Mouse (Mus musculus): ENCODE results near the gene Fastk.
A peak's percentile ranks its signal among the peaks of the same experiment; 100 is the strongest.

The Fastk gene

DNA sequence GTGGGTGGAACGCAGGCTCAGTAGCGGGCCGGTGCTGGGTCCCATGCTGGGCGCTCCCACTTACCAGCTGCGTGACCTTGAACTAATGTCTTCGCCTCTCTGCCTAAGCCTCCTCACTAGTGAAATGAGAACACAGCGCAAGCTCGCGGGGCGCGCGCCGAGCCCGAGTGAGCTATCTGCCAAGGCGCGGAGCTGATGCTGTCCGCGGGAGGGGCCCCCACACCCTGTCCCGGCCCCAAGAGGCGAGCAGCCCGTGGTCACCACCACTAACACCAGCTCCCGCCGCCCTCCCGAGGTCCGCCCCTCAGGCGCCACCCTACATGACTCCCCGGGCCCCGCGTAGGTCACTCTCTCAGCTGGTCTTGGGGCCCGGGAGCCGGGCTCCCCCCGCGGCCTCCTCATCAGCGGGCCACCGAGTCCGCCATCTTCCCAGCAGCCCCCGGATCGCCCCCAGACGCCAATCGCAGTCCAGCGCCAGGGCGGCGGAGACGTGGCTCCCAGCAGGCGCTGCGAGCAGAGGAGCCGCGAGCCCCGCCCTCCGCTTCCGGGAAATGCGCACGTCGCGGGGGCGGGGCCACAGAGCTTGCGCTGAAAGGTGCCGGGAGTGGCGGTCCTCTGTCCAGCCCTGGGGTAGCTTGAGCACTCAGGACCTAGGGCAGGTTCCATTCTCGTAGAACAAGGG lies at the start of gene Fastk:
Gene Fastk (minus strand): TSS at position 542 of the 682 bp plus-strand sequence.
- peak; percentile 93 for DNase-seq (ENCODE audit: extremely low spot score, low spot score)

DNA sequence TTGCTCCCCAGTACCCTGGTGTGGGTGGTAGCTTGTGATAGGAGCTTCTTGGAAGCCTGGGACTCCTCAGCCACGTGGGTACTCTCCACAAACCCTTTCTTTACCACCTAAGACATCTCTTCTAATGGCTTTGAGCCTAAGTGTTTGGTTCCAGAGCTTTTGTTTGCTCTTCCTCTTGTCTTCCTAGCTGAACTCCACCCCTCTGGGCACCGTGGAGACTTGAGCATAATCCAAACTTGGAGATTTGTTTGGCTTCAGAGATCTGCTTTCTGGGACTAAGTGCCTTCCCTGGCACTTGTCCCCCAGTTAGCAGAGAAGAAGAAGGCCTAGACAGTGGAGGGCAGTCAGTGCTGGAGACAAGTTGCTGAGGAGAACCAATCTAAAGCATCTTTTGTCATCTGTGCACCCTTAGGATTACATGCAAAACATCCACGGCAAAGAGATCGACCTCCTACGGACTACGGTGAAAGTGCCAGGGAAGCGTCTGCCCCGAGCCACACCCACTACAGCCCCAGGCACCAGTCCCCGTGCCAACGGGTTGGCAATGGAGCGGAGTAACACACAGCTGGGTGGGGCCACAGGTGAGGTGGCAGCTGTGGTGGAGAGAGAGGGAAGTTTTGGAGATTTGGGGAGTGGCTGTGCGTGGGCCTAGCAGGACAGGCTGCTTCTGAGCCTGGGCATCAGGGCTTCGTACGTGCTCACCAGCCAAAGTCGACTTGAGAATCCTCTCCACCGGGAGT lies 47.6 kb upstream of the Fastk start:
- no peak for DNase-seq (ENCODE audit: extremely low spot score, low spot score)

DNA sequence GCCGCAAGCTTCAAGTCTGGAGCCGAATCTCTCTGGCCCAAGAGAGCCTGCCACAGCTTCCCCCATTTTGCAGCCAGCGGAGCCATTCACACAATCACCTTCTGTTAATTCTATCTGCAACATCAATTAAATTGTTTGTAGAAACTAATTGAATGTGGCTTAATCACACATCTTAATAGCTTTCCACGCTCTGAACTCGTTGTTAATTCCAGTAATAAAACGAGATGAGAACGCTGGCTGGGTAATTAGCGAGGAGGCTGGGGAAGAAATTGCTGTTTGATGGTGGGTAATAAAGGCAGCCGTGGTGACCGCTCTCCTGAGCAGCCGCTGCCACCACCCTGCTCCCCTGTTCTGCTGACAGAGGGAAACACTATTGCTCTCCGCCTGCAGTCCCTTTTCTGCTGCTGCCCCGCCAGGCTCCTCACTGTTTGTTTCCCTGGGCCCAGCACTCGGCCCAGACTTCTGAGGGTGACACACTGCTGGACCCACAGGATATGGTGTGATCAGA lies 45.4 kb upstream of the Fastk start:
- DNase-seq (ENCODE audit: extremely low spot score, low spot score) = no peak

GRCm38 (mm10) chr5:24486738-24487137 lies 41.7 kb upstream of the Fastk start:
- DNase-seq (ENCODE audit: extremely low spot score, low spot score) = no peak

DNA sequence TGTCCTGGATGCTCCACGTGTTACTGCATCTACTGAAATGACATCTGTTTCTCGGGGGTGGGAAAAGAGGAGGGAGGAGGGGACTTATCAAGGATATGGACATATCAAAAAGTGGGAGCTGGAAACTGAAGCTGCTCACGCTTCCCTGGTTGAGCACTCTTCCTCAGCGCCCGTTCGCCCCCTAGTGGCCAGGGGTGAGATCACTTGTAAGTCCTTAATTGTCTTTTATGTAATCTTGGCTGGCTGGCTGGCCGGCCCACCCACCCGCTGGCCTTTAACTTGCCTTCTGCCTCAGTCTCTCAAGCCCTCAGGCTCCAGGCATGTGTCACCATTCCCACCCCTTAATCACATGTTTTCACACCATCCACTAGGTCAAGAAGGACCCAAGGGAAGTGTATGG lies 41.0 kb upstream of the Fastk start:
- DNase-seq (ENCODE audit: extremely low spot score, low spot score) = peak; percentile 89

- no peak for DNase-seq (ENCODE audit: extremely low spot score, low spot score)
Observed at GRCm38 (mm10) chr5:24484963-24485362, 39.9 kb upstream of the Fastk start.

- DNase-seq (ENCODE audit: extremely low spot score, low spot score) = peak; percentile 69
Observed at GRCm38 (mm10) chr5:24483326-24483725, 38.2 kb upstream of the Fastk start.

- no peak for DNase-seq (ENCODE audit: extremely low spot score, low spot score)
Observed at GRCm38 (mm10) chr5:24482247-24483079, 37.4 kb upstream of the Fastk start.

DNA sequence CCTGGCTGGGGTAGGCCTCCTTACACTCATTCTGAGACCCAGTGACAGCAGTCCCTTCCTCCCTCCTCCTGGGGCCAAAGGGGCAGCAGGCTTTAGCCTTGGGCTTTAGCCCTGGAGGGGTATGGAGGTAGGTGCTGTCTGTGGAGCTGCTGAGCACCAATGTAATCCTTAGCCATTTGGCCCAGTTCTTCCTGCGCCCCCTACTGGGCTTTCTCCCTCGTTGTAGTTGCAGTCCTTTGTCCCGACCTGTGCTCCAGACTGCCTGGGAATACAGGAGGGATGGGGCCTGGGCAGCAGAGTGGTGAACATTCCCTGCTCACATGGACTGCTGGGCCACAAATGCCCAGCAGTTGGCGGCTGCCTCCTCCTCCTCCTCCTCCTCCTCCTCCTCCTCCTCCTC lies 36.6 kb upstream of the Fastk start:
- peak; percentile 80 for DNase-seq (ENCODE audit: extremely low spot score, low spot score)

DNA sequence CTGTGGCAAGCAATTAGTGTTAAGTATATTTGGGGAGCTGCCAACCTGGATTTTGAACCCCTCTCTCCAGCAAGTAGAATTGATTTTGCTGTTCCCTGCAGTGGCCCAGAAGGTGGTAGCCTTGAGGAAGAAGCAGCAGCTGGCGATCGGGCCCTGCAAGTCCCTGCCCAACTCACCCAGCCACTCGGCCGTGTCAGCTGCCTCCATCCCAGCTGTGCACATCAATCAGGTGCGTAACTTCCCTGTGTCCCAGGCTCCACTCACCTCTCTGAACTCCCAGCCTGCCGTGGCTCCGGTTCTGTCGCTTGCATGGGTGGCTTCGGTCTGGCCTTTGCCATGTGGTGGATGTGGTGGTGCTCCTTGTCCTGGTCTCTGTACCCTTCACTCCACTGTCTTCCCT lies 32.8 kb upstream of the Fastk start:
- DNase-seq (ENCODE audit: extremely low spot score, low spot score) = no peak

DNA sequence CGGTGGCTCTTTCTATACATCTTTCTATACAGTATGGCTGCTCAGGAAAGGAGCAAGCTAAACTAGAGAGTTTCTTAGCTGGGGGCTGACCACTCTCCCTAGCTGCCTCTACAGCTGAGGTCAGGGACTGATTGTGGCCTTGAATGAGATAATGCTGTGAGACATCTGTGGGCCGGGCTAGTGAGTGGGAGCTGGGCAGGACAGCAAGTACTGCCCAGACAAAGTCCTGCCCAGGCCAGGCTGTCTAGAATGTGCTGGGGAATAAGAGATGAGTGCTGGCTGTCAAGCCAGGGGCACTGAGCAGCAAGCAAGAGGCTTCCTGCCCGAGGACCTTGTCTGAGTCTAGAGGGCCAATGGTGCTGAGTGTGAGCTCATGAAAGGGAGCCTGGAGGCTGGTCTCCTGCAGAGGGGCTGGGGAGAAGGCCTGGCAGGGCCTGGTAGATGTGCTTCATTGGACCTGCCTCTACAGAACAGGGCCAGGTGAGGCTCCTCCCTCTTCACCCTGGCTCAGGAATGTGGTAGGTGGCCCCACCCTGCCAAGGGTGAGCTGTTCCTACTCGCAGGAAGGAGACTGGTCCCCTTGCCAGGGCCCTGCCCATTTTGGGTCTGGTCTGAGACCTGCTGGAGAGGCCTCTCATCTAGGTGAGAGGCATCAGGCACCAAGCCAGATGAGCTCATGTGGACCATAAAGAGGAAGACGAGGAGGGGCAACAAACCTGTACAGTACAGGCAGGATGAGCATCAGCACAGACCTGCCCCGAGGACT lies 30.6 kb upstream of the Fastk start:
- no peak for DNase-seq (ENCODE audit: extremely low spot score, low spot score)

DNA sequence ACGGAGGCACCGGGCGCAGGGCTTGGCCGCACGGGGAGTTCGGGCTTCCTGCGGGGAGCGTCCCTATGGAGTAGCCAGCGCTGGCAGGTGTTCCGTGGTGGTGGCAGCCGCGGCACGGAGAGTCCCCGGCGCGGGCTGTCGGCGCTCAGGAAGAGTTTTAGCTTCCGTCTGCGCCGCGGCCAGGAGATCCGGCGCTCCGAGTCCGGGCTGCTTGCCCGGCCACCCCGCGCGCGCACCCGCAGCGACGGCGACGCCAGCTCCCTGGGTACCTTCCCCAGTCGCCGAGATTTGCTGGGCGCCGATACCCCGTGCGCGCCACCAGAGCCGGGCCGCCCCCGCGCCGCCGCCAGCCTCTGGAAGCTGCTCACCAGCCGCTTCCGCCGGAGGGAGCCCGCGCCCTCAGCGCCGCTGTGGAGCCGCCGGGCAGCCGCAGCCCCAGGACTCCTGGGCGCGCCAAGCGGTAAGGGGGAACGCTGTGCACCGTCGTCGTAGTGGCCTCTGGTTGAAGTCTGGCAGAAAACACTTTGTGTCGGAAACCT lies 29.7 kb upstream of the Fastk start:
- peak; percentile 58 for DNase-seq (ENCODE audit: extremely low spot score, low spot score)

DNA sequence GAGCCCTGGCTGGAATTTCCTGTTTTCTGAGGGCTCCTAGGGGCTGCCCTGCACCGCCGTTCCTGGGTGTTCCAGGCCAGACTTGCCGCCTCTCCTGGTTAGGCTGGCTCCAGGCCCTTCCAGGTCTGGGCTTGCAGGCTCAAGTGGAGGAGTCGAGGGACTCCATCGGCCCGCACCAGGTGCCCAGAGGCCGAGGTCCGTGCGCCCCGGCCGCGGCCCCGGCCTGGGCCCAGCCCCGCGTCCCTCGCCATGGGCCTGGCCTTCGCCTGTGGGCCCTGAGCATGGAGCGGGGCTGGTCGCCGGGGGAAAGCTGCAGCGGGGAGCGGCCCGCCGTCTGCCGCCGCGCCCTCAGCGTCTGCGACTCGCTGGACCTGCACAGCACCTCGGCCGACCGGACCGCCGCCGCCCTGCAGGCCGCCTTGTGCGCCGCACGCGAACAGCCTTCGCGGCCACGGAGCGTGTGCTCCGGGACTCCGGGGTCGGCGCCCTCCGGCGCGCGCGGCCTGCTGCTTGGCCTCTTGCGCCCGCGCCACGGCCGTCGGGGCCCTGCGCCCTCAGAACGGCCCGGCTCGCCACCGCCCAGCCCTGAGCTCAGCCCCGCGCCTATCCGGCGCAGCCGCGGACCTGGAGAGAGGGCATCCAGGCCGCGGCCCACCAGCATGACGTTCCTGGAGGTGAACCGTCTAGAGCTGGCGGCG lies 29.1 kb upstream of the Fastk start:
- DNase-seq (ENCODE audit: extremely low spot score, low spot score) = peak; percentile 54

- no peak for DNase-seq (ENCODE audit: extremely low spot score, low spot score)
Observed at GRCm38 (mm10) chr5:24472884-24473619, 28.0 kb upstream of the Fastk start.

DNA sequence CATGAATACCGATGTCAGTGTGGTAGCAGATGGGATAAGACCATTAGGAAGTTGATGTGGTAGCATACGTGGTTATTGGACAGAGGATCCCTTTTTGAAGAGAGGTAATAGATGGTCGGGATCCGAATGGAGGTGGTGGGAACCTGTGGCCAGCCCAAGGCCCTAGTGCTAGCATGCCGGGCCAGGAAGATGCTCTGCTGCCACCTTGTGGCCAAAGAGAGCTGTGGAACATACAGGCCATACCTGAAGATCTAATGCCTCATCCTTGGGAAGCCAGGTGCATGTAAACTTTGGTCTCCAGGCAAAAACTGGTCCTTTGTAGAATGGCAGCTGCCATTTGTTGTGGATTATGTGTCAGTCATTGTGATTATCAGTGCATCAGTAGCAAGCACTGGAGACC lies 25.5 kb upstream of the Fastk start:
- peak; percentile 82 for DNase-seq (ENCODE audit: extremely low spot score, low spot score)

- DNase-seq (ENCODE audit: extremely low spot score, low spot score) = no peak
Observed at GRCm38 (mm10) chr5:24466762-24467161, 21.7 kb upstream of the Fastk start.

- no peak for DNase-seq (ENCODE audit: extremely low spot score, low spot score)
Observed at GRCm38 (mm10) chr5:24455613-24456012, 10.5 kb upstream of the Fastk start.

DNA sequence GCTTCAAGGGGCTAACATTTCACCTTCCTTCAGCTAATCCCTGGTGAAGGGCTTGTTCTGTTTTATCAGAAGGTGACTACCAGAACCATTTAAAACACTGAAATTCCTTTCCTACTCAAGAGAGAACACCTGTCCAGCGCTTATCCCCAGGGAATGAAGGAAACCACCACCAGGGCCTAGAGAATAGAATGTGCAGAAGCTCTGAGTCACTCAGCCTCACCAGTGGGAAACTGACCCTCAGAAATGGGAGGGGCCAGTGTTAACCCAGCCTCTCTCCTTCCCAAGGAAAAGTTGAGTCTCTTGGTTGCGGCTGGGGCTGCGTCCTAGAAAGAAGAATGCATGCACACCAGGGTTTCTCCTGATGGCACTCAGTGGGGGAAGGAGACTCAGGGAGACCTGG lies 10.0 kb upstream of the Fastk start:
- DNase-seq (ENCODE audit: extremely low spot score, low spot score) = no peak

DNA sequence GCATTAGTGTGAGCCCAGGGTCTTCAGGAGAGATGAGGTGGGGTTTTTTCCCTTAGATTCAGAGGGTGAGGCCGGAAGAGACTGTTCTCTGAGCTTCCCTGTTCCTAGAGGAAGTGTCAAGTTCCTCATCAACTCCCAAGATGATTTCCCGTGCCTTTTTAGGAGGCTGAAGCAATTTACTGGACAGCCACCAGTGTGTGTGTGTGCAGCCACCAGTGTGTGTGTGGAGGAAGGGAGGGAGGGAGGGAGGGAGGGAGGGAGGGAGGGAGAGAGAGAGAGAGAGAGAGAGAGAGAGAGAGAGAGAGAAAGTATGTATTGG lies 8.9 kb upstream of the Fastk start:
- DNase-seq (ENCODE audit: extremely low spot score, low spot score) = no peak

Measured in neural tube, embryonic 10.5 days (tissue).